Mouse (Mus musculus) brown adipose tissue, adult 24 weeks (tissue): ENCODE measurements around the gene Rexo4. TPM values are rescaled to one million over a fixed set of nuclear protein-coding genes. Genes with fewer than 3 reads are reported as not detected.

Experiments
- H3K27ac ChIP-seq: fragments of 200-500 bp; replicated peaks from 2 replicates; pipeline ENCODE4 v1.5.1; 2012; ENCODE audit warnings: low read depth, mild to moderate bottlenecking, low read length
- H3K4me1 ChIP-seq: fragments of 200-500 bp; 2 replicates; pipeline ENCODE4 v1.6.1; 2012; ENCODE audit warnings: low read length, mixed read lengths; ENCODE audit not compliant: control insufficient read depth, insufficient read depth, insufficient read length
- H3K4me3 ChIP-seq: fragments of 200-500 bp; 2 replicates; pipeline ENCODE4 v1.5.1; 2012; ENCODE audit warnings: low read depth, mild to moderate bottlenecking, low read length, moderate library complexity; ENCODE audit not compliant: insufficient read depth
- polyA plus RNA-seq: library from polyadenylated mRNA; stranded (reverse); fragments of >200 nt; gene quantifications from 2 replicates; pipeline ENCODE4 v1.2.4, GENCODE M21; 2012; ENCODE audit not compliant: missing spikeins, insufficient read depth, insufficient read length

The Rexo4 gene
- polyA plus RNA-seq, 1 experiment: 10.4 TPM

DNA sequence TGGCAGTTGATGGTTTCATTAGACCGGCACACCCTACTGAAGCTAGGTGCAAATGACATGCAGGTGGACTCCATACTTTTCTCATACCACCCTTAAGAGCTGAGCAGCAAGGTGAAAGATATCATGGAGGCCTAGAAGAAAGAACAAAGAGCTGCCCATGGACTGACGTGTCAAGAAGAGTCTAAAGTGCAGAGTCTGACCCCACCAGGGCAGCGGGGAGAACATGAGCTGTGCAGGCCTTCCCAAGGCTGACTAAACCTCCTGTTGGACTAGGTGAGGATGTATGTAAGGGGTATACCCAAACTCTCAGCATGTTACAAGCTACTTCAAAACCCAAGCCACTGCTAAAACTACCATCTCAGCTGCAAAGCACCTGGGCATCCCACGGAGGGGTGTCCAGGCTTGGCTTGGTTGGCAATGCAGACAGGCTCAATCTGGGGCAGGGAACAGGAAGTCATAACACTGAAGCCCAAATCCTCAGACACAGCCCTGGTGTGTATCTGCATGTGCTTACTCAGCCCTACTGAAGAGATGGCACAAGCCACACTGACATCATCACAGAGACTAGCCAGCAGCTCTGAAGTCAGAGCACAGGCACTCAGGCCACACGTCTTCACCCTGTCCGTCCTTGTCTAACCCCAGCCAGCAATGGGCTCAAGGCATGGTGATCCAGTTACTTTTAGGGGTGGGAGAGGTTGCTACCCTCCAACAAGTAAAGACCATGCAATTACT, 36.3 kb downstream of the Rexo4 start:
- Histone ChIP-seq H3K4me3 (no peak overlapping the region), H3K4me1 (peaks cover 13% of the 10 kb centered on the region), H3K27ac (no peak overlapping the region)

DNA sequence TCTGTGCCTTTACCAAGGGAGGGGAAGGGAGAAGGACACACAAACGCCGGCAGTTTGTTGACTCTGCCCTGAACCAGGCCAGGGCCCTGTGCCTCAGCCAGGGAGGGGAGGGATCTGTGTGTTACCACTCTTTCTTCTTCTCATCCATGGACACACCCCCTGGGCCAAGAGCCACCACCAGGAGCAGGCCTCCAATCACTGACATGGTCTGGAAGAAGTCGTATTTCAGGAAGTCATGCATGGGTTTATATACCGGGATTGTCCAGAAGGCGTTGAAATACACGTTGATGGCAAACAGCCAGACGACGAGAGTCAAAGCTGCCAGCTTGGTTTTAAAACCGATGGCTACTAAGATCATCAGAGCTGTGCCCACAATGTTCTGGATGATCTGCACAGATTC, 42.4 kb downstream of the Rexo4 start:
- peak overlapping the region; percentile 50 for H3K27ac ChIP-seq
- peaks cover 8% of the 10 kb centered on the region for H3K4me1 ChIP-seq

DNA sequence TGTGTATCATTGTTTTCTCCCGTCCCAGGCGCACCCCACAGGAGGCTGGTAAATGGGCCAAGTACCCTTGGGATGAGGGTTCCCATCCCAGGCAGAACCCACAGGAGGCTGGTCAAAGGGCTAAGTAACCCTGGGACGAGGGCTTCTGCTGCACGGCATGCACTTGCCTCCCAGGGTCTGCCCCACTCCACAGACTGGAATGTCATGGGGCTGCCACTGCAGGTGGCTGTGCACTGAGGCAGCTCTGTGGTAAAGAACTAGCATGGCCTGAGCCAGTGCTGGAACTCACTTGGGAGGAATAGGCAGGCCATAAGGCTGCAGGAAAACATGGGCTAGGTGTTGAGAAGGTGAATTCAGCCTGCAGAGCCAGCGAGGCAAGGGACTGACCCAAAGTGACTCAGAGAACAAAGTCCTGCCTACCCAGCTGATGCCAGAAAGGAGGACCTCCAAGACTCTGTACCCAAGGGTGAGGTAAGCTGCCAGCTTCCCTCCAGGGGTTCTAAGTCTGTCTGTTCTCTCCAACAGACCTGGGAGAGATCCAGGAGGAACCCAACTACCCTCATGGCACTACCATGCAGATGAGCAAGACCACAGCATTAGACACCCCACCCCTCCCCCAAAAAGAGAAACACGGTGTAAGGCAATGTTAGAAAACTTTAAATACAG, 43.9 kb downstream of the Rexo4 start:
- H3K4me3 ChIP-seq: no peak overlapping the region
- H3K27ac ChIP-seq: no peak overlapping the region
- peaks cover 10% of the 10 kb centered on the region for H3K4me1 ChIP-seq

More for the DNA sequence above, 42.4 kb downstream of the Rexo4 start:
- no peak overlapping the region for H3K4me3 ChIP-seq

DNA sequence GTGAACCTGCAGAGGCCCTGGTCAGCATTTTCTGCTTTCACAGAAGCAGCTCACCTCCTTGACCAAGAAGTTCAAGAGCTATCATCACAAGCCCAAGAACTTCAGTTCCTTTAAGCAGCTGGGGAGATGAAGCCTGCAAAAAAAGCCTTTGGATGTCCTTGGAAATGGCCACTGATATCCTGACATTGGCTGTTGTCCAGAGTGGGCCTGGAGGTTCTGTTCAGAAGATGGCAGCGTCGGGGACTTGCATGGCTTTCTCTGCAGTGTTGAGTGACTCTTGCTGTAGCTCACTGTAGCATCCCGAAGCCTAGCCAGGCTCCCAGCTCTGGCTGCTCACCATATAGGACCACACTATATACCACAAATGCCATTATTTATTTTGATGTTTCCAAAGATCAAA, 44.5 kb downstream of the Rexo4 start:
- H3K4me1 ChIP-seq: peaks cover 12% of the 10 kb centered on the region
- H3K4me3 ChIP-seq: no peak overlapping the region
- no peak overlapping the region for H3K27ac ChIP-seq

DNA sequence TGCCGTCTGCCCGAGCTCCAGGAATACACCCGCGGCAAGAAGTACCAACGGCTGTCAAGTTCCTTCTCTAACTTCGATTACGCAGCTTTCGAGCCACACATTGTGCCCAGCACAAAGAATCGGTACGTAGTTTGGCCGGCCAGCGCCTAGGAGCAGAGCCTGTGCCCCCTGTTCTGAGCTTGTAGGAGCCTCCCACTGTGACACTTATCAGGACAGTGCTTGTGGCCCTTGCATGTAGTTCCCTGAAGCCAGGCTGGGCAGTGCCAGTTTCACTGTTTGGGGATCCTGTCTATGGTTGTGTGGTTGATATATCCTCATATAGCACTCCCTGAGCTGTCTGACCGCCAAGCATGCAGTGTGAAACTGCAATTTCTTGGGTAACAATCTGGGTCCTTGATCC, 47.4 kb downstream of the Rexo4 start:
- H3K4me3 ChIP-seq: peak overlapping the region; percentile 78
- H3K4me1 ChIP-seq: peaks cover 15% of the 10 kb centered on the region
- H3K27ac ChIP-seq: peak overlapping the region; percentile 78

DNA sequence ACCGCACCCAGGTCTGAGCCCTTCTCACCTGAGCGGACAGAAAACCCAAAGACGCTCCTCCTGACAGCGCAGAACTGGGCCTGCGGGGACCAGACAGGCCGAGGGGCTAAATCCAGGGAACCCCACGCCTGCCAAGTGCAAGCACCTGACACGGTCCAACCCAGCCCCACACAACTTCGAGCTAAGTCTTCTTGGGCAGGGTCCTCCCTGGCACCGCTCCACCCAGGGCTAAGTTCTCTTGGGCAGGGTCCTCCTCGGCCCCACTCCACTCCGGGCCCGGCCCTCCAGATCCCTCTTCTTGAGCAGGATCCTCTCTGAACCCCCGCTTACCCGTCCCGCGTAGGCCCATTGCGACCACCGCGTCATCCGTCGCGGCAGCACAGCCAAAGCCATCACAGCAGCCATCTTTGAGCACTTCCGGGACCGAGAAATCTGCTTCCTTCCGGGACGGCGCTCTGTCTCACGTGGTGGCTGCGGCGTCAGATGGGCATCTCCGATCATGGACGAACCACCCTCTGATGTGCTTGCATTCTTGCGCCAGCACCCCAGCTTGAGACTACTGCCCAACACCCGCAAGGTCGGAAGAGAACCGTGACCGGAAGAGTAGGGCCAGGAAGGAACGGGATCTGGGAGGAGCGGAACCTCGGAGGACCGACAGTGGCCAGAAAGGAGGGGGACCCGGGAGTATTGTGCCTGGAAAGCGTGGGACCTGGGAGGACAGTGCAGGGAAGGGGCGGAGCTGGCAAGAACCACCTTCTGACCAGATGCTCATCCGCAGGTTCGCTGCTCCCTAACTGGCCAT, 48.1 kb downstream of the Rexo4 start, which contains the start of the genes Surf2 and Surf1:
Gene Surf2 (plus strand): TSS at position 441 of the 802 bp plus-strand sequence.
Gene Surf1 (minus strand): TSS at position 604 of the 802 bp plus-strand sequence.
- peak within 1 kb of the TSS; percentile 78 for H3K27ac ChIP-seq
- H3K4me3 ChIP-seq: peak within 1 kb of the TSS; percentile 78

DNA sequence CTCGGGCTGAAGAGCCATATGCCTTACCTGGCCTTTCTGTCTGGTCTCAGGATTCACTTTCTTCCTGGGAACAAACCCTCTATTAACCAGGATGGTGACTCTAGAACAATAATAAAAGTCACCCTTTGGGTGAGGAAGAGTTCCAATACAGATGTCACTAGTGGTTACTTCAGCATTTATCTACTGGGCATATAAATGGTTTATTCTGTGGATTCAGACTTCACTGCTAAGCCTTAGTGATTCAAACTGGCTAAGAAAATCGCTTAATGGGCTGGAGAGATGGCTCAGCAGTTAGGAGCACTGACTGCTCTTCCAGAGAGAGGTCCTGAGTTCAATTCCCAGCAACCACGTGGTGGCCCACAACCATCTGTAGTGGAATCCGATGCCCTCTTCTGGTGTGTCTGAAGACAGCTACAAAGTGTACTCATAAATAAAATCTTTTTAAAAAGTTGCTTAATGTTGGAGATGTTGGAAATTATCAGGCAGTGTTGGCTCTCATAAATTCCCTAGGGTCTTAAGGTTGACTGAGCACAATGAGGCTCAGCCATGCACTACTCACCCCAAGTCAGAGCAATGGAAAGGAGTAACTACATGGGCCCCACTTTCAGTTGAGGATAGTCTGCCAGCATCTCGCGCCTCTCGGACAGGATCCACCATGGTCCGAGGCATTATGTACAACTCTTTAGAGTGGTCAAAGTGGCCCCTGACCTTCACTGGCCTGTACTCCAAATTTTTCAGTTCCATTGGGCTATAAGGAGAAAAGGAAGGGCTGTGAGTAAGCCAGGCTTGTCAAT, 49.8 kb downstream of the Rexo4 start:
- Histone ChIP-seq H3K4me3 (no peak overlapping the region), H3K27ac (no peak overlapping the region)

More for the DNA sequence above, 48.1 kb downstream of the Rexo4 start, which contains the start of the genes Surf2 and Surf1:
- peaks cover 18% of the 10 kb centered on the region for H3K4me1 ChIP-seq

DNA sequence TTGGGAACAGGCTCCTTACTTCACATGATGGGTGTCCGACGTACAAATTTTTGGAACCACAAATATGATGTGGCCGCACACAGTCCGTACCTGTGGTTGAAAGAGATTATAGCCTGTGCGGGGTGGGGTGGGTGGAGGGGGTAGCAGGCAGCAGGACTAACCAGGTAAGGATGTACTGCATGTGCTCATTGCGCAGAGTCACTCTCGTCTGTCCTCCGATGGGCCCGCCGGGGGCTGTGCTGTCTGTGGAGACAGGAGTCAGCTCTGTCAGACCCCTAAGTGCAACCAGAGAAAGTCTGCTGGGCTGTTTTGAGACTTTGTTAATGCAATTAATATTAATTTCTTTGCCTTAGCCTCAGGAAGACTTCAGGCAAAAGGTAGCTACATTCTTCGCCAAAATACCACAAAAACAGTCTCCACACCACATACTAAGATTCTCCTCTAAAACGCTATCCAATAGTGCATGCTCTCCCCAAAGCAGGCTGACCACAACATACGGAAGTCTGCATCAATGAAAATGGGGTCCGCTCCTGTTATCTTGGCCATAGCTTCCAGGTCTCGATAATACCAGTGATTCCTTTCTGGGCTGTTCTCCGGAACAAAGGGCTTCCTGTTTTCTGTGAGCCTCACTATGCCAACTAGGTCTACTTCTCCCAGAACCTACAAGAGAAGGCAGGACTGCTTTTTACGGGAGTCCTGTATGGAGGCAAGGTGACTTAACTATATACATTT, 50.6 kb downstream of the Rexo4 start:
- Histone ChIP-seq H3K4me1 (peaks cover 22% of the 10 kb centered on the region), H3K4me3 (no peak overlapping the region), H3K27ac (no peak overlapping the region)

More for the DNA sequence above, 49.8 kb downstream of the Rexo4 start:
- peaks cover 15% of the 10 kb centered on the region for H3K4me1 ChIP-seq

DNA sequence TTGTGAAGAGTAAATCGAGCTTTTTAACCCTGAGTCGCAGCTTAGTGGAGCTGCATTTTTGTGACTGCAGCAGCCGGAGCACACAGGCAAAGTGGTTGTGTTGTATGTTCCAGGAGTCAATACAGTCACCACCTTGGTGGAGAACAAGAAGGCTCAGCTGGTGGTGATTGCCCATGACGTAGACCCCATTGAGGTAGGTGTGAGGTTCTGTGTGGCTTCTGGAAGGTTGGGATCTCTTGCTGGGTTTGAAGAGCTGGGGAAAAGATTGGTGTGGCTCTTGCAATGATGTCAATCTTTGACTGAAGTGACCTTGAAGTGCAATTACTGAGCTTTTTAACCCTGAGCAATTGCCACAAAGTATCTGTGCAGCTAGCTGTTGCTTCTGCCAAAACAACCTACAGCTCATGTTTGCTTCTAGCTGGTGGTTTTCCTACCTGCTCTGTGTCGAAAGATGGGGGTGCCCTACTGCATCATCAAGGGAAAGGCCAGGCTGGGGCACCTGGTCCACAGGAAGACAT, 51.9 kb downstream of the Rexo4 start:
- H3K27ac ChIP-seq: no peak overlapping the region

DNA sequence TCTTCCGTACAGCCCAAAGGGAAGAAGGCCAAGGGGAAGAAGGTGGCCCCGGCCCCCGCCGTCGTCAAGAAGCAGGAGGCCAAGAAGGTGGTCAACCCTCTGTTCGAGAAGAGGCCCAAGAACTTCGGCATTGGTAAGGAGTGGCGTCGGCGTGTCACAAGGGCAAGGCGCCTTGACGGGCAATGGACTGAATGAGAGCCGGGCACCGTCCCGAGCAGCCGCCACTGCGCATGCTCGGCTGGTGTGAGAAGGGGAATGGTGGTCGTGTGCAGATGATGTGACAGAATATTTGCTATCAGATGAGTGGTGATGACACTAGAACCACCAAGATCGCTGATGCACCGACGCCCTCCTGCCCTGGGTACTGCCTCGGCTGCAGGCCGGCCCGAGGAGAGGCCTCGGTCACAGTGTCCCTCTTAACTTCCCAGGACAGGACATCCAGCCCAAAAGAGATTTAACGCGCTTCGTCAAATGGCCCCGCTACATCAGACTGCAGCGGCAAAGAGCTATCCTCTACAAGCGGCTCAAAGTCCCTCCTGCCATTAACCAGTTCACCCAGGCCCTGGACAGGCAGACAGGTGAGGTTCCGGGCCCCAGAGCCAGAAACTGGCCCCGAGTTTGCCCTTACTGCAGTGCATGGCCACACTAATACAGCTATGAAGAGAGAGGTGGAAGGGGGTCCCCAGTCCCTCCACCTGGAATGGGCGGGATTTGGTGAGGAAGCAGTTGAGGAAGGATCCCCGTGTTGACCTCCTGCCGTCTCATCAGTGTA, 53.0 kb downstream of the Rexo4 start:
- peak overlapping the region; percentile 87 for H3K4me3 ChIP-seq
- H3K4me1 ChIP-seq: peaks cover 19% of the 10 kb centered on the region
- H3K27ac ChIP-seq: peak overlapping the region; percentile 62

More for the DNA sequence above, 51.9 kb downstream of the Rexo4 start:
- peak overlapping the region; percentile 87 for H3K4me3 ChIP-seq
- H3K4me1 ChIP-seq: peaks cover 23% of the 10 kb centered on the region

DNA sequence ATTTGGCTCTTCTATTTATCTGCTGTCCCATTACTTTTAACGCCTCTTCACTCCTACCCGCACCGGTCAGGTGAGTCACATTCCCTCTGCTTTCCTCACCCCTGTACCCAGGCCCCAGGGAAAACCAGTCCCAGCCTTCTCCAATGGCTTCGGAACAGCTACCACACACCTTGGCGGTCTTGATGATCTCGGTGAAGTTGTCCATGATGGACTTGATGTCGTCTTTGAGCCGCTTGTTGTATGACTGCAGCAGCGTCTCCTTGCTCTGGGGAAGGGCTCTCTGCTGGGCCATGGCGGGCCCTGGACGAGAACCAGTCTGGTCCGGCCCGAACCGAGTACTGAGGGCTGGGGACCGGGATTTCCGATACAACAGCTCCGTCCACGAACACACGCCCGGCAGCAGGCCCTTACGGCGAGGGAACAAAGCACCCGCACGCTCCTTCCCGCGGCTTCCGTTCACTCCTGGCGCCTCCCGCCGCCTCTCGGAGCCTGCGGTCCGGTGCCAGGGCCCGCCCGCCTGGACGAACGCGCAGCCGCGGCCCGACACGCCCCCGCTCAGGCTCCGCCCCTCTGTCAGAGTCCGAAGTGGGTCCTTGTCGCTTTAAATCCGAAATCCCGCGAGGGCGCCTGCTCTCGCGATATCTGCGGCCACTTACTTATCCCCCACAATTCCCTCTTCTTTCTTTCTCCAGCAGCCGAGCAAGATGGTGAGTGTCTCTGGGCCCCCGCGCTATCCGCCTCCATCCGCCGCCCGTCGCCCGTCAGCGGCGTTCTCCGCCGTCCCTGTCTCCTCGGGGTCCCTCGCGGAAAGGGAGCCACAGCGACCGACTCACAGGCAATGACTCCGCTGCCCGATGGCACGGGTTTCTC, 53.8 kb downstream of the Rexo4 start, which contains the start of the genes Med22 and Rpl7a:
Gene Med22 (minus strand): TSS at position 554 of the 870 bp plus-strand sequence.
Gene Rpl7a (plus strand): TSS at position 641 of the 870 bp plus-strand sequence.
- peaks cover 17% of the 10 kb centered on the region for H3K4me1 ChIP-seq
- H3K4me3 ChIP-seq: peak within 1 kb of the TSS; percentile 87
- peak within 1 kb of the TSS; percentile 62 for H3K27ac ChIP-seq

DNA sequence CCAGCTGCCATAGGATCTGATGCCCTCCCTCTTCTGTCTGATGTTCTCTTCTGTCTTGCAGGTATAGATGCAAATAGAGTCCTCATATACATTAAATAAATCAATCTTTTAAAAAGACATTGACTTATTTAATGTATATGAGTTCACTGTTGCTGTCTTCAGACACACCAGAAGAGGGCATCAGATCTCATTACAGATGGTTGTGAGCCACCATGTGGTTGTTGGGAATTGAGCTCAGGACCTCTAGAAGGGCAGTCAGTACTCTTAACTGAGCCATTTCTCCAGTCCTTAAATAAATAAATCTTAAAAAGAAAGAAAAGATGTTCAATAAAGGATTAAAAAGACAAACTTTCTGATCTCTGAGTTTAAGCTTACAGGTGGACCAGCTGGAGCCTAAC, 54.8 kb downstream of the Rexo4 start:
- no peak overlapping the region for H3K27ac ChIP-seq
- peak overlapping the region; percentile 86 for H3K4me3 ChIP-seq
- H3K4me1 ChIP-seq: peaks cover 15% of the 10 kb centered on the region
